Mouse (Mus musculus) gastrocnemius, adult 18-20 months (tissue): ENCODE data around the gene Sft2d2. TPM values are rescaled to one million over a fixed set of nuclear protein-coding genes. Genes with fewer than 3 reads are reported as not detected.

ENCODE experiments used
- DNase-seq: peaks from one replicate; pipeline ENCODE4 v3.0.0; 2021; ENCODE audit warnings: low spot score
- total RNA-seq, 2 experiments: library from RNA; stranded (reverse); gene quantifications; 2 replicates each; pipeline ENCODE4 v1.2.3; 2021

Sft2d2 gene
- total RNA-seq, 2 experiments from 2014 or later = 8.9 to 10.1 TPM

GRCm38 (mm10) chr1:165140227-165140626 lies 54.0 kb downstream of the Sft2d2 start:
- no peak for DNase-seq

GRCm38 (mm10) chr1:165133858-165134257 lies 60.4 kb downstream of the Sft2d2 start:
- no peak for DNase-seq

- DNase-seq = no peak
Measured at GRCm38 (mm10) chr1:165133279-165133678, 61.0 kb downstream of the Sft2d2 start.

- peak; percentile 66 for DNase-seq
Measured at GRCm38 (mm10) chr1:165132187-165132877, 61.9 kb downstream of the Sft2d2 start.

GRCm38 (mm10) chr1:165129573-165129972 lies 64.7 kb downstream of the Sft2d2 start:
- DNase-seq = no peak

Other genes starting within 250 kb of the Sft2d2 start
- gene Tbx19, start 33.7 kb downstream of the Sft2d2 start, total RNA-seq = not detected
- gene Tiprl, start 42.6 kb upstream of the Sft2d2 start, total RNA-seq = 10 to 100 TPM; 17.1 to 20.7 TPM
- 1 to 10 TPM in 1 of 2 experiments, under 1 TPM in 1; 0.55 to 1.4 TPM for gene Gpr161, start 101.4 kb upstream of the Sft2d2 start, total RNA-seq